Mouse (Mus musculus): ENCODE results near the gene Ablim1.

DNA sequence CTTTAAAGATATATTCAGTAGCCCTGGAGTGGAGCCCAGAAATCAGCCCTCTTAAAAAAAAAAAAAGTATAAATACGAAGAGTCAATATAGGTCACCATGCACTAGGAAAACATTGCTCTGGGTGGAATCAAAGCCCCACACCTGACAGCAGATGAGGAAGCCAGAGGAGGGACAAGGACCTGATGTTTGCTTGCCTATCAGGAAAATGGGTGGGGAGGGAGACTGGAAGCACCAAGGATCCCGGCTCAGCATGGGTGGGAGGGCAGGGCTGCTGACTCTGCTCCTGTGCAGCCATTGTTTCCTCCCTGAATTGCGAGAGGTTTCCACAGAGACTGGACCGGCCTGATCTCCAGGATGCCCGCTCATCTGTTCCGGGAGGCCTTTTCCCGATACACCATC lies 223.4 kb downstream of the Ablim1 start:
- TF ChIP-seq POLR2A (IDR thresholded peaks at IDR 0.05; ENCODE audit: insufficient read depth, low read length) (no peak), CTCF (IDR thresholded peaks at IDR 0.05; ENCODE audit: low read depth, low read length) (no peak)
